Mouse (Mus musculus) lung, postnatal 0 days (tissue): Measurements from ENCODE around the gene Kif21a. TPM values are rescaled to one million over a fixed set of nuclear protein-coding genes. Genes with fewer than 3 reads are reported as not detected.

Experiments
- ATAC-seq: fragments of 200-750 bp; cut with Nextera tagmentation; 2 replicates; pipeline ENCODE4 v1.8.0; 2017; ENCODE audit warnings: moderate library complexity
- DNase-seq: peaks from one replicate; pipeline ENCODE4 v3.0.0-alpha.2; 2016; ENCODE audit warnings: low spot score
- H3K27ac ChIP-seq: fragments of 300-500 bp; sonication (generic); 2 replicates; pipeline ENCODE4 v1.5.1; 2014; ENCODE audit warnings: antibody characterized with exemption, mild to moderate bottlenecking, low read length, mixed read lengths
- H3K27me3 ChIP-seq: fragments of 300-500 bp; sonication (generic); replicated peaks from 2 replicates; pipeline ENCODE4 v1.6.1; 2014; ENCODE audit warnings: low read length, mixed read lengths; ENCODE audit not compliant: insufficient read depth
- H3K36me3 ChIP-seq: fragments of 300-500 bp; sonication (generic); 2 replicates; pipeline ENCODE4 v1.6.1; 2014; ENCODE audit warnings: low read length, mixed read lengths; ENCODE audit not compliant: insufficient read depth
- H3K4me1 ChIP-seq: fragments of 300-500 bp; sonication (generic); 2 replicates; pipeline ENCODE4 v1.6.1; 2014; ENCODE audit warnings: antibody characterized with exemption, low read depth, low read length, mixed read lengths; ENCODE audit not compliant: insufficient read depth
- H3K4me2 ChIP-seq: fragments of 300-500 bp; sonication (generic); replicated peaks from 2 replicates; pipeline ENCODE4 v1.6.1; 2014; ENCODE audit warnings: low read depth, mild to moderate bottlenecking, low read length, moderate library complexity, mixed read lengths
- H3K4me3 ChIP-seq: fragments of 300-500 bp; sonication (generic); 2 replicates; pipeline ENCODE4 v1.5.1; 2014; ENCODE audit warnings: low read depth, low read length
- H3K9ac ChIP-seq: fragments of 300-500 bp; sonication (generic); replicated peaks from 2 replicates; pipeline ENCODE4 v1.6.1; 2014; ENCODE audit warnings: low read depth, mild to moderate bottlenecking
- H3K9me3 ChIP-seq: fragments of 300-500 bp; sonication (generic); 2 replicates; pipeline ENCODE4 v1.6.1; 2016; ENCODE audit warnings: low read length, mixed read lengths
- CTCF ChIP-seq: IDR thresholded peaks from 2 replicates; pipeline ENCODE4 v1.5.1; 2016; ENCODE audit warnings: antibody characterized with exemption, mild to moderate bottlenecking
- EP300 ChIP-seq: IDR thresholded peaks from 2 replicates; pipeline ENCODE4 v1.6.1; 2016; ENCODE audit warnings: antibody characterized with exemption, mild to moderate bottlenecking, control low read depth
- WGBS: fragments of 180-500 bp; shearing (Covaris S2); extraction: QIAGEN DNeasy Blood & Tissue Kit; methylation state at CpG from one replicate; pipeline ENCODE4 v1.1.7; 2014; 5-methylcytosine and 5-hydroxymethylcytosine counted together
- polyA plus RNA-seq: library from polyadenylated mRNA; unstranded; fragments of >200 nt; fragmentation: Nextera tagmentation; extraction: Ambion mirVana; gene quantifications from 2 replicates; pipeline ENCODE4 v1.2.1, GENCODE M21; 2015

Kif21a gene
- polyA plus RNA-seq, 1 experiment from 2014 or later = 4.6 TPM

DNA sequence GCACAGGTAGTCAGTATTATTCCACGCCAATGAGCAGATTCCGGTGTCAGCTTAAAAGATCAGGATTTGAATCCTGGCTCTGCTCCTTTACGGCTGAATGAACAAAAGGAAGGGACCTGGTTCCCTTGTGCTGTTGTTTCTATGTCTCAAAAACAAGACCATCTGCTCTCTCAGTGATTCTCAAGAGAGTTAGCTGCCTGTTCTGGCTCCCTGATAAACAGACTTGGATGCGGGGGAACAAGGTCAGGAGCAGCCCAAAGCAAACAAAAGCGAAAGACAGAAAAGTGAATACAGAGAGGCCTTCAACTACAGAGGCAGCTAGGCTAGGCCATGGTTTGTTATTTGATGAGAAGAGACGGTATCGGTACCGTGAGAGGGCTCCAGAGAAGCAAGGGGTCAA, 27.5 kb downstream of the Kif21a start:
- WGBS = 87% methylated on average over 8 of the region's 8 CpGs
- Histone ChIP-seq H3K9me3 (no peaks in the 10 kb centered on the region), H3K27me3 (no peaks in the 10 kb centered on the region), H3K27ac (no peak overlapping the region), H3K4me2 (no peak overlapping the region), H3K4me1 (no peaks in the 10 kb centered on the region), H3K36me3 (no peaks in the 10 kb centered on the region), H3K4me3 (no peak overlapping the region), H3K9ac (no peak overlapping the region)
- ATAC-seq (no peak), DNase-seq (no peak)
- TF ChIP-seq CTCF (no peak), EP300 (no peak)

DNA sequence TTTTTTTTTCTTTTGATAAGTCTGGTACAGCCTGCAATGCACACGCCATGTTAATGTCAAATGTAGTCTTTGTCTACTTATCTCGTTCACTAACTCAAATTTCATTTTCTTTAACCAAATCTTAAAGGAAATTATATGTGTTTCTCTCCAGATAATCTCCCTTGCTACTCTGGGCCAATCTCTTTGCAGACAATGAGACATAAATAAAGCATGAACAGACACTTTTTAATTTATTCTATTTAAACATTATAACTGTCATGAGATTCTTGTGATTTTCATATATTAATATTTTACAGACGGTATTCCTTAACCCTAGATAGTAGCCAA, 30.9 kb downstream of the Kif21a start:
- no peak overlapping the region for H3K27ac ChIP-seq
- H3K36me3 ChIP-seq = no peaks in the 10 kb centered on the region
- no peak overlapping the region for H3K4me2 ChIP-seq
- DNase-seq (no peak), ATAC-seq (no peak)
- no peaks in the 10 kb centered on the region for H3K27me3 ChIP-seq
- no peak for TF ChIP-seq CTCF
- TF ChIP-seq EP300 = no peak
- H3K9ac ChIP-seq = no peak overlapping the region
- H3K4me3 ChIP-seq = no peak overlapping the region
- no peaks in the 10 kb centered on the region for H3K9me3 ChIP-seq
- WGBS = 63% methylated on average over 3 of the region's 3 CpGs
- no peaks in the 10 kb centered on the region for H3K4me1 ChIP-seq

DNA sequence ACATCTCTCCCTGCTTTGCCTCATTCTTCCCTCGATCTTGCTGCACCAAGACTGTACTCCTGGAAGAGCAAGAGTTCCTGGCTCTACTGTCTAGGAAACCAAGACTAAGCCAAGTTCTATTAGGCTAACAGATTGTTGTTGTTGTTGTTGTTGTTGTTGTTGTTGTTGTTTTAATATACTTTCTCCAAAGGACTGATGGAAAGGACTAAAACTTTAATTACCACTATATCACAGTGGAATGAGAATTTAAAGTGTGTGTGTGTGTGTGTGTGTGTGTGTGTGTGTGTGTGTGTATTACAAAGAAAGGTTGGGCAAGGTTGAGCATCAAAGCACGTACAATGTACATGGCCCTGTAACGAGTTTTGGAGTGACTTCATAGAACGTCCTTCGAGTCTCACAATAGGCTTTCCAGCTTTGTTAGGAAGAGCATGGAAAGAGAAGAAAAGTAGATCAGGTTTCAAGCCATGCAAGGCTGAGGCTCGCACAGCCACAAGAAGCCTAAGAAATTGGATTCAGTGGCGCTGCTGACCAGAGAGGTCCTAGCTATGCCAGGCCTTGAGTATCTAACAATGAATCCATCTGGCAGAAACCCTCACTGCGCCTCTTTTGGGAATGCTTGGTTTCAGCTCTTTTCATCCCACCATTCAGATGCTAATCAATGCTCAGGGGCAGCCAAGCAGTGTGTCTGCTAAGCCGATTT, 31.4 kb downstream of the Kif21a start:
- H3K4me2 ChIP-seq = no peak overlapping the region
- no peak for DNase-seq

DNA sequence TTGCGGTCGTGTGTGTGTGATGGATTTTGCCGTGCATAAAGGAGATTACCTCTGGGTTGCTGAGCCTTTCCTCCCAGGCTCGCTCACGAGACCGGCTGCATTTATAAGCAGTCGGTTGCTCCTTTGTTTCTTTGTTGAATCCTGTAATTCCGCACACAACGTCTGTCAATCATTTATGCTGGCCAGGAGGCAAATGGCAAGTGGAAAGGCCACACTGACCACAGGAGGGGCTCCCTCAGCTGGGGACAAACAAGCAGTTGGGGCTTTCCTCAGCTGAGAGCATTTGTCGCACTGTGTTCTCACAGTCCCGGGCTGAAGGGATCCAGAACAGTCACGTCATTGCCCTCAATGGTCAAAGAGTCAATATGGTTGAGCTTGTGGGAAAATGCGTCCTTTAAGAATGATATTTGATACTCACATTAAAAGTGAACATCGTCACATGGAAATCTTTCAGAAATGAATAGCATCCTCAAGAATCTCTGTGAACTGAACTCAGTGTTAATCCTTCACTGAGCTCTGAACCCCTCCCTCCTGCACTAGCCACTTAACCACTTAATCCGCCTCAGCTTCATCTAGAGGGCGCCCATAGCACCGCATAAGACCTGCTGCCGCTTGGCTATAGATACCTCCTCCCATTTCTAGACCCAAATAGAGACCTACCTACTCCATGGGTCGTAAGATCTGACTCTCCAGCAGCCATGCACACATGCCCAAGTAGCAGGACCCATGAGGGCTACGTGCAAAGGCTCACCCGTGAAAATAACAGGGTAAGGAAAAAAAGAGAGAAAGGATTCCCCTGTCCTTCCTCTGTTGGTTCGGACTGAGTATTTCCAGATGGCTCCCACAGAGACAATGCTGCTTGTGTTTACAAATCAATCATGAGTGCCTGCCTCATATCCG, 32.2 kb downstream of the Kif21a start:
- no peak for ATAC-seq
- Histone ChIP-seq H3K4me3 (no peak overlapping the region), H3K9ac (no peak overlapping the region), H3K4me2 (no peak overlapping the region), H3K4me1 (no peaks in the 10 kb centered on the region), H3K9me3 (no peaks in the 10 kb centered on the region), H3K36me3 (no peaks in the 10 kb centered on the region), H3K27me3 (no peaks in the 10 kb centered on the region), H3K27ac (no peak overlapping the region)
- 71% methylated on average over 23 of the region's 23 CpGs for WGBS
- no peak for DNase-seq
- TF ChIP-seq EP300 (no peak), CTCF (no peak)

More for the DNA sequence above, 31.4 kb downstream of the Kif21a start:
- H3K36me3 ChIP-seq = no peaks in the 10 kb centered on the region
- H3K27ac ChIP-seq = no peak overlapping the region
- WGBS = 69% methylated on average over 9 of the region's 9 CpGs
- no peaks in the 10 kb centered on the region for H3K4me1 ChIP-seq
- no peak for TF ChIP-seq CTCF
- TF ChIP-seq EP300 = no peak
- H3K4me3 ChIP-seq = no peak overlapping the region
- H3K27me3 ChIP-seq = no peaks in the 10 kb centered on the region
- no peaks in the 10 kb centered on the region for H3K9me3 ChIP-seq
- ATAC-seq = no peak
- no peak overlapping the region for H3K9ac ChIP-seq

DNA sequence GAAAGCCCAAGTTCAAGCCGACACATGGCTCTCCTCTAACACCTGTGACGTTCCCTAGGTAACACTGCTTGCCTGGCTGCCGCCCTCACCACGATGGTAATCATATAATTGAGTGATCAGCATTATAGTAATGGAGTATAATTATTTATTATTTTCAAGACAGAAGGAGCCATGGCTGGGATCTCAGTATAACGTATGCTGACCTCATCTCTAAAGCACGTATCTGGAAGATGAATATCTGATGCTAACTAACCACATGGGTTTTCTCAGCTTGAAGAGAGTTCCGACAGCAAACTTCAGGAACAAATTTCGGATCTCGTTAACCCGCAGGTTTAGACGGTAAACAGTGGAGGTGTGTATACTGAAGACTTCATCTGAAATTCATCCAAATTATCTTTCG, 33.4 kb downstream of the Kif21a start:
- Histone ChIP-seq H3K27me3 (no peaks in the 10 kb centered on the region), H3K4me3 (no peak overlapping the region), H3K27ac (no peak overlapping the region), H3K4me1 (no peaks in the 10 kb centered on the region), H3K4me2 (no peak overlapping the region), H3K9me3 (no peaks in the 10 kb centered on the region), H3K9ac (no peak overlapping the region), H3K36me3 (no peaks in the 10 kb centered on the region)
- 88% methylated on average over 12 of the region's 12 CpGs for WGBS
- no peak for TF ChIP-seq CTCF
- no peak for TF ChIP-seq EP300
- DNase-seq = no peak
- ATAC-seq = no peak

DNA sequence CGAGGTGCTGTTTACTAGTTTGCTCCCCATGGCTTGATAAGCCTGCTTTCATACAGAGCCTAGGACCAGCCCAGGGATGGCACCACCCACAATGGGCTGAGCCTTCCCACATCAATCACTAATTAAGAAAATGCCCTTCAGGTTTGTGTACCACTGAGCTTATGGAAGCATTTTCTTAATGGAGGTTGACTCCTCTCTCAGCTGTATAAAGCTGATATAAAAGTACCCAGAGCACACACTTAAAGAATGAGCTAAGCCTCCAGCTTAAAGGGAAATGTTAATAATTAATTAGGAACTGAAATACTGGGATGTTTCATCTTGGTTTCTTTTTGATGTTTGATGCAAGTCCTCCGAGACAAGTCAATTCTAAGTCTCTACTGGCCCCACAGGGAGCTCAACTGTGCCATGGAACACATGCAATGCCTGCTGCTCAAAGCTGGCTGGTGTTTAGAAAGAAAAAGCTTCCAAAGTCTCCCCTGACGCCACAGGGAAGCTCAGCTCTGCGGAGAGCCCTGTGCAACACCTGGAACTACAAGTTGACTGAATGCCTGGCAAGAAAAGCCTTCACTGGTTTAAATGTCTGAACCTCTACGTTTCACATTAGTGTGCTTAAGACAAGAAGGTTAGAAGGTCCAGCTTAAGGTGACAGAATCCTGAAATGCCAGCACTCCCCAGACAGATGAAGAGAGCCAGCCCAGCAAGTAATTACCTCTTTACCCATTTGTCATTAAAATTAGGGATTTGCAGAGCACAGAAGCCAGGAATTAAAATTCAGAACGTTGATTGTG, 36.8 kb downstream of the Kif21a start:
- ATAC-seq = peak; percentile 25; the same call in 1 of the 2 replicates
- TF ChIP-seq CTCF (no peak), EP300 (no peak)
- 17% methylated on average over 6 of the region's 6 CpGs for WGBS
- H3K4me2 ChIP-seq = peak overlapping the region; percentile 25; the same call in 1 of the 2 replicates
- H3K36me3 ChIP-seq = no peaks in the 10 kb centered on the region
- H3K4me3 ChIP-seq = no peak overlapping the region
- peaks cover 5% of the 10 kb centered on the region; the same call in 1 of the 2 replicates for H3K4me1 ChIP-seq
- no peak overlapping the region for H3K27ac ChIP-seq
- DNase-seq = peak; percentile 35
- no peaks in the 10 kb centered on the region for H3K27me3 ChIP-seq
- H3K9ac ChIP-seq = no peak overlapping the region
- no peaks in the 10 kb centered on the region for H3K9me3 ChIP-seq
